Mouse (Mus musculus) midbrain, embryonic 14.5 days (tissue): Measurements from ENCODE around the gene Cda. TPM values are rescaled to one million over a fixed set of nuclear protein-coding genes. Genes with fewer than 3 reads are reported as not detected.

ENCODE experiments used
- ATAC-seq: fragments of 200-750 bp; cut with Nextera tagmentation; 2 replicates; pipeline ENCODE4 v1.8.0; 2017; ENCODE audit warnings: moderate number of reproducible peaks, moderate library complexity; ENCODE audit not compliant: low FRiP score, low TSS enrichment
- DNase-seq: peaks from one replicate; pipeline ENCODE4 v3.0.0-alpha.2; 2015
- H3K27ac ChIP-seq: fragments of 300-500 bp; sonication (generic); replicated peaks from 2 replicates; pipeline ENCODE4 v1.5.1; 2014; ENCODE audit warnings: mild to moderate bottlenecking, low read depth, low read length, moderate library complexity
- H3K27me3 ChIP-seq: fragments of 300-500 bp; sonication (generic); 2 replicates; pipeline ENCODE4 v1.6.1; 2014; ENCODE audit warnings: low read length, control low read depth, mixed read lengths; ENCODE audit not compliant: control insufficient read depth, insufficient read depth
- H3K36me3 ChIP-seq: fragments of 300-500 bp; sonication (generic); 2 replicates; pipeline ENCODE4 v1.6.1; 2014; ENCODE audit warnings: low read length, control low read depth; ENCODE audit not compliant: control insufficient read depth, insufficient read depth
- H3K4me1 ChIP-seq: fragments of 300-500 bp; sonication (generic); 2 replicates; pipeline ENCODE4 v1.6.1; 2014; ENCODE audit warnings: mild to moderate bottlenecking, antibody characterized with exemption, low read length, control low read depth; ENCODE audit not compliant: control insufficient read depth, insufficient read depth
- H3K4me2 ChIP-seq: fragments of 300-500 bp; sonication (generic); 2 replicates; pipeline ENCODE4 v1.6.1; 2014; ENCODE audit warnings: mild to moderate bottlenecking, low read length, moderate library complexity
- H3K4me3 ChIP-seq: fragments of 300-500 bp; sonication (generic); replicated peaks from 2 replicates; pipeline ENCODE4 v1.5.1; 2014; ENCODE audit warnings: low read depth, low read length
- H3K9ac ChIP-seq: fragments of 300-500 bp; sonication (generic); replicated peaks from 2 replicates; pipeline ENCODE4 v1.6.1; 2014; ENCODE audit warnings: mild to moderate bottlenecking, low read length, moderate library complexity
- H3K9me3 ChIP-seq: fragments of 300-500 bp; sonication (generic); 2 replicates; pipeline ENCODE4 v1.6.1; 2016; ENCODE audit warnings: low read length, control low read depth, mixed read lengths; ENCODE audit not compliant: control insufficient read depth
- WGBS: fragments of 180-500 bp; shearing (Covaris S2); extraction: QIAGEN DNeasy Blood & Tissue Kit; methylation state at CpG from one replicate; pipeline ENCODE4 v1.1.7; 2014; 5-methylcytosine and 5-hydroxymethylcytosine counted together
- polyA plus RNA-seq: library from polyadenylated mRNA; unstranded; fragments of >200 nt; fragmentation: Nextera tagmentation; extraction: Ambion mirVana; gene quantifications from 2 replicates; pipeline ENCODE4 v1.2.1, GENCODE M21; 2014

Gene Cda
- polyA plus RNA-seq, 1 experiment from 2014 or later = 2.4 TPM

DNA sequence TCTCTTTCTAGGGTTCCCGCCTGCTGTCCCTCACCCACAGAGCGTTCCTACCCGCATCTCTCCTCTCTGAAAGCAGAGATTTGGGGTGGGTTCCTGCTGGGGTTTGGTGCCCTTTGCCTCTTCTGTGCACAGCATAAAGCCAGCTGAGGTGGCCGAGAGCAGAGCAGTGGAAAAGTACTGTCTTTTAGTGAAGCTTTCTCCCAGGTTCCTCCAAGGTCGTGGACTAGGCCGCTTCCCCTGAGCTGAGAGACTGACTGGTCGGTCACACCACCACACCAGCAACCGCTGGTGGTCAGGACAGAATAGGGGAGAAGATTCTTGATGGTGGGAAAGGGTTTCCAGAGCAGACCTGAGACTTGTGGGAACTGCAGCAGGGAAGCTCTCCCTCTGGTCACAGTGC lies 28.9 kb upstream of the Cda start:
- Histone ChIP-seq H3K4me3 (peak overlapping the region; percentile 41), H3K36me3 (no peaks in the 10 kb centered on the region), H3K27me3 (peaks cover 55% of the 10 kb centered on the region), H3K4me2 (peak overlapping the region; percentile 70), H3K9me3 (no peaks in the 10 kb centered on the region), H3K27ac (no peak overlapping the region), H3K9ac (no peak overlapping the region), H3K4me1 (no peaks in the 10 kb centered on the region)
- 4% methylated on average over 8 of the region's 8 CpGs for WGBS
- ATAC-seq = no peak
- DNase-seq = no peak

DNA sequence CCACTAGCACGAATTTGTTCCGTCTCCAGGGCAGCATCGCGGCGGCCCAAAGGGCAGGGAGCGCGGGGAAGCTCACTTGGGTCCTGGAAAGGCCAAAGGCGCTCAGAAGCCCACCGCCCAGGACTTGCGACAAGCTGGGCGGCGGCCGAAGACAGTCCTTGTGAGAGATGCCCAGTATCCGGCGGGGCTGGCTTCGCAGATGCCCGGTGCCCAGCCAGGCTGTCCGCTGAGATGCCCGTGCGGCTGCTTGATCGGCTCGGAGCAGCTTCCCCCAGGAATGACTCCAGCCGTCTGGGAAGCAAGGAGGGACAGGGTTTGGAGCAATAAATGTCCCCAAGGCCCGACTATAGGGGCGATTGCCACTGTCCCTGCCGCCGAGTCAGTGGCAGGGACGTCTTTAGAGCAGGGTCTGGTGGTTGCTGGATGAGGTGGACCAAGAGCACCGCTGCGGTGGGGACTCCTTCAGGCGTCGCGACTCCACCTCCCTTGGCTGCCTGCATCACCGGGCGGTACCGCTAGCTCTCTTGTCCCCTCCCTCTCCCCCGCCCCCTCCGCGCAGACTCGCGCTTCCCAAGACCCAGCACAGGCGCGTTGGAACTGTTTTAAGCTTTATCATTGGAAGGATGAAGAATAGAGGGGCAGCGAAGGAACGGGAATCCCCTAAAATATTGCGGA lies 28.3 kb upstream of the Cda start, which contains the start of gene Fam43b:
TSS of gene Fam43b (minus strand) at position 558 of the 675 bp plus-strand sequence.
- Histone ChIP-seq H3K36me3 (no peaks in the 10 kb centered on the region), H3K4me2 (peak within 1 kb of the TSS; percentile 70), H3K9me3 (no peaks in the 10 kb centered on the region), H3K27me3 (peaks cover 55% of the 10 kb centered on the region), H3K27ac (no peak within 1 kb of the TSS), H3K4me3 (peak within 1 kb of the TSS; percentile 41), H3K4me1 (no peaks in the 10 kb centered on the region), H3K9ac (peak within 1 kb of the TSS; percentile 50)
- peak; percentile 74 for DNase-seq
- 1% methylated on average over 46 of the region's 46 CpGs for WGBS
- ATAC-seq = no peak

DNA sequence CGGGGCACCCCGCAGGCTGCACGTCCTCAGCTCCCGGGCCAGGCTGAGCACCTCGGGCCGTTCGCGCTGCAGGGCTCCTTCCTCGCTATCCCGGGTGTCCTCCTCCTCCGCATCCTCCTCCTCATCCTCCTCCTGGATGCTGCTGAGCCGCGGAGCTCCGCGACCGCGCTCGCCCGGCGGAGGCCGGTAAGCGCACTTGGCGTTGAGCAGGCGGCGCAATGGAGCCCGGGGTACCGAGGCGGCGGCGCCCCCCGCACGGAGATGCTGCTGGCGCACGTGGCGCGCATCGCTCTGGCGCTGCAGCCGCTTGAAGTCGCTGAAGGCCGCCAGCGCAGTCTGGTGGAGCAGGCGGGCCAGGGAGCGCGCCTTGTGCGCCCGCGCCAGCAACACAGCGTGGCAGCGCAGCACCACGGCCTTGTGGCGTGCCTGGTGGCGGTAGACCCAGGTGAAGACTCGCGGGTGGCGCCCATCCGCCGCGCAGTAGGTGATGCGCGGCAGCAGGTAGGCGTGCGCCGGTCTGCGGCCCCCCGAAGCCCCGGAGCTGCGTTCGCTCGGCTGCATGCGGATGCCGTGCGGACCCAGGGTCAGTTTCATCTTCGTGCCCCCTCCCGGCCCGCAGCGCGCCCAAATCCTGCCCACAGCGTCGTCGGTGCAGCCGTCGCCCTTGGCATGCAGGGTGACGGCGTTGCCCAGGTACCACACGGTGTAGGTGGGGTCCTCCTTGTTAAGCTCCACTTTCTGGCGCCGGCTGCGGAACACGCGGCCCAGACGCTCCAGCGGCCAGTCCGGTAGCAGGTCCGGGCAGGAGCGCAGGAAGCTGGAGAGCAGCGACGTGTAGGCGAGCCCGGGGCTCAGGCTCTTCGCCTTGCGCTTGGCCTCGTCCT lies 27.5 kb upstream of the Cda start:
- Histone ChIP-seq H3K27me3 (peaks cover 55% of the 10 kb centered on the region), H3K4me2 (peak overlapping the region; percentile 70), H3K4me3 (peak overlapping the region; percentile 41), H3K9ac (peak overlapping the region; percentile 50), H3K9me3 (no peaks in the 10 kb centered on the region), H3K36me3 (no peaks in the 10 kb centered on the region), H3K4me1 (no peaks in the 10 kb centered on the region), H3K27ac (no peak overlapping the region)
- WGBS = under 1% methylated on average over 102 of the region's 103 CpGs
- ATAC-seq (no peak), DNase-seq (peak; percentile 76)

DNA sequence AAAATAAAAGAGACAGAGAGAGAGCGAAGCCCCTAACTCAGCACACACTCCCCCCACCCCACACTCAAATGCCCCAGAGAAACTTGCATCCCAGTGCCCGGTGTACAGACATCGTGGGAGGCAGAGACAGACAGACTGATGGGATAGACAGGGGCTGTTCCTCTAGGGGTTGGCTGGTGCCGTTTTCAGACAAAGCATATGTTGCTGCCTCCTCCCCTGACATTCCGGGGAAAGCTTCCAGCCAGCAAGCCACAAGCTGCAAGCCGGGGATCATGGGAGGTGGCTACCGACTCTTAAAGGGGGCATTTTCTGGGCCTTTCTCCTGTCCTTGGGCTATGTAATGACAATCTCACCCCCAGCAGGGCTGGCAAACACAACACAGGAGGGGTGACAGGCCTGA lies 25.9 kb upstream of the Cda start:
- Histone ChIP-seq H3K9ac (no peak overlapping the region), H3K4me3 (no peak overlapping the region), H3K9me3 (no peaks in the 10 kb centered on the region), H3K4me1 (no peaks in the 10 kb centered on the region), H3K4me2 (no peak overlapping the region), H3K27me3 (peaks cover 55% of the 10 kb centered on the region), H3K27ac (no peak overlapping the region), H3K36me3 (no peaks in the 10 kb centered on the region)
- 58% methylated on average over 7 of the region's 7 CpGs for WGBS
- DNase-seq (no peak), ATAC-seq (no peak)

DNA sequence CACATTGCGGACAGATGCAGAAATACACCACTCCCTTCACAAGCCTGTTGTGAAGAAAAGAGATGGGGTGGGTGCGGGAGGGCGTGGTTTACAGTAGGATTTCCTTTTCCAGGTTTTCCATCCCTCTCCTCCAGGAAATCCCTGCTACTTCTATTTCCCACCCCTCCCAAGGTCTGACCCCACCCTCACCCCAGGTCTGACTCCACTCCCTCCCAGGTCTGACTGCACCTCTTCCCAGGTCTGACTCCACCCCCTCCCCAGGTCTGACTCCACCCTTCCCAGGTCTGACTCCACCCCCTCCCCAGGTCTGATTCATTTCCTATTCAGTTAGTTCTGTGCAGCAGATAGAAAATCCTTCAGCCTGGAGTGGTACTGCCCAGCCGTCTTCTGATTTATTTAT lies 16.0 kb upstream of the Cda start:
- WGBS = 57% methylated on average over 4 of the region's 4 CpGs
- H3K4me2 ChIP-seq = no peak overlapping the region
- no peak overlapping the region for H3K27ac ChIP-seq
- ATAC-seq (no peak), DNase-seq (no peak)
- H3K36me3 ChIP-seq = no peaks in the 10 kb centered on the region
- H3K4me3 ChIP-seq = no peak overlapping the region
- no peak overlapping the region for H3K9ac ChIP-seq
- no peaks in the 10 kb centered on the region for H3K27me3 ChIP-seq
- H3K4me1 ChIP-seq = peaks cover 13% of the 10 kb centered on the region
- no peaks in the 10 kb centered on the region for H3K9me3 ChIP-seq

DNA sequence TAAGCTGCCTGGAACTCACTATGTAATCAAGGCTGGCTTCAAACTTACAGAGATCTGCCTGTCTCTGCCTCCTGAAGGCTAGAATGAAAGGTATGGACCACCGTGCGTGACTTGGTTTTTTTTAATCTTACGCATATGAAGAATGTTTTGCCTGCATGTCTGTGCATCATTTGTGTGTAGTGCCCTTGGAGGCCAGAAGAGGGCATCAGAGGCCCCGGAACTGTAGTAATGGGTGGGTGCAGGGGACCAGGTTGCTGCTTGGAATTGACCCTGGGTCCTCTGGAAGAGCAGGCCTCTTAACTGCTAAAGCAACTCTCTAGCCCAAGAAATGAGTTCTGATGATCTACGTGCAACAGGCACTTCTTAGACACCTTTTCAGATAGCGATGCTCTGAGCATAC lies 14.7 kb upstream of the Cda start:
- no peak overlapping the region for H3K27ac ChIP-seq
- no peak overlapping the region for H3K9ac ChIP-seq
- 76% methylated on average over 6 of the region's 6 CpGs for WGBS
- no peak overlapping the region for H3K4me2 ChIP-seq
- no peaks in the 10 kb centered on the region for H3K36me3 ChIP-seq
- H3K4me3 ChIP-seq = no peak overlapping the region
- peaks cover 13% of the 10 kb centered on the region for H3K4me1 ChIP-seq
- no peak for ATAC-seq
- DNase-seq = no peak
- no peaks in the 10 kb centered on the region for H3K27me3 ChIP-seq
- H3K9me3 ChIP-seq = no peaks in the 10 kb centered on the region

DNA sequence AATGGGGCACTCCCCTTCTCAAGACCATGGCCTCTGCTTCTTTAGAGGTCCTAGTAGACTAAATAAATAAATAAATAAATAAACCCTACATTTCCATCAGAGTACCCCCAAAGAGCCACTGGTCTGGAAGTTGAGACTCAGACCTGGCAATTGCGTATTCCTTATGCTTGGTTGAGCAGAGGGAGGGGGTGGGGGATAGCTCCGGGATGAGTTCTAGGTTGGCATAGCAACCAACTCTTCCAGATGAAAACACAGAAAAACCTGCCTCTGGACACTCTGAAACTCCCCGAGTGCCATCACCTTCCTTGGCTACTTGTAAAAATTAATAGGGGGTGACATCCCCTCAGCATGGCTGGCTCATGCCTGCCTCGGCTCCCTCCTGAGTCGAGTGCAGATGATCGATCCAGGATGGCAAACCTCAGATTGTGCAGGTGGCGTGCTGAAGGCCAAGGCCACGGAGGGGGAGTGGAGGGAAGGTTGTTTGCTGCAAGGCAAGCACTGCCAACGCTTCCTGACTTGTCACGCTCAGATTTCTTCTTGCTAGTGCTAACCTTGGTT lies 12.4 kb upstream of the Cda start:
- no peak overlapping the region for H3K9ac ChIP-seq
- no peaks in the 10 kb centered on the region for H3K36me3 ChIP-seq
- 15% methylated on average over 10 of the region's 10 CpGs for WGBS
- no peak for ATAC-seq
- no peak overlapping the region for H3K4me3 ChIP-seq
- peak; percentile 70 for DNase-seq
- H3K4me1 ChIP-seq = peaks cover 13% of the 10 kb centered on the region
- H3K27ac ChIP-seq = peak overlapping the region; percentile 60
- H3K9me3 ChIP-seq = no peaks in the 10 kb centered on the region
- H3K4me2 ChIP-seq = no peak overlapping the region; the same call in 1 of the 2 replicates
- H3K27me3 ChIP-seq = no peaks in the 10 kb centered on the region

DNA sequence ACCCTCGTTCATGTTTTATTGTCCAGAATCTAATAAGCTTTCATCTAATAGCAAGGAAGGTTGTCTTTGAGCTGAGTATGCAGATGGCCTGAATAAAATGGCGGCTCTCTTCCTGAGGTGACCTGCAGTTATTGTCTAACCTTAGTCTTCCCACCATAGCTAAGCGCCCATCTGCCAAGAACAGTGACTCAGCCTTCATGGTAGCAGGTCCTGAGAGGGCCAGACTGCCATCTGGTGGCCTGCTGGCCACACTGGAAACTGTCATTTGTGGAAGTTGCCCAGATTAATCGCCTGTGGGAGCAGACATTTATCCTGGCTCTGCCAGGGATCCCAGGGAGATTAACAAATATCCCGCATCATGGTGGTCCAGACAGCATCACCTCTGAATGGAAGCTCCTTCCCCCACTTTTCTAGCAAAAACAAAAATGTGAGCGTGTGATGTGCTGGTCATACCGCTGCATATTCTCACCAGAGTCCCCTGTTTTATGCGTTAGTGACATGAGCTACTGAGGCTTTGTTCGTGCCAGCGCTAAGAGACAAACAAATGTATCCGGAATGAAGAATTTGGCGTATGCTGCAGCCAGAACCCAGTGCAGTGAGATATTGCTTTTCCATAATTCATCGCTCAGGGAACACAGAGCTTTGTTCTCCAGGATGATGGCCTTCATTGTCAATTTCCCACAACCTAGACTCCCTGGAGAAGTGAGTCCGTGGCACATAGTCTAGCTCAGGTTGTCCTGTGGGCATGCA lies 11.5 kb upstream of the Cda start:
- H3K9ac ChIP-seq = no peak overlapping the region
- peak overlapping the region; percentile 60 for H3K27ac ChIP-seq
- ATAC-seq = peak; percentile 60; the same call in 1 of the 2 replicates
- H3K4me1 ChIP-seq = peaks cover 13% of the 10 kb centered on the region
- H3K27me3 ChIP-seq = no peaks in the 10 kb centered on the region
- peak; percentile 84 for DNase-seq
- H3K4me2 ChIP-seq = no peak overlapping the region; the same call in 1 of the 2 replicates
- H3K9me3 ChIP-seq = no peaks in the 10 kb centered on the region
- no peak overlapping the region for H3K4me3 ChIP-seq
- 35% methylated on average over 14 of the region's 14 CpGs for WGBS
- no peaks in the 10 kb centered on the region for H3K36me3 ChIP-seq
